Mouse (Mus musculus): ENCODE measurements around the gene Slc9a8. TPM values are rescaled to one million over a fixed set of nuclear protein-coding genes. Genes with fewer than 3 reads are reported as not detected.
A peak's percentile ranks its signal among the peaks of the same experiment; 100 is the strongest.

Slc9a8 gene
- polyA plus RNA-seq, 1 experiment from 2014 or later, result 20.7 TPM

- WGBS, result 86% methylated on average over 7 of the region's 7 CpGs
- no peak overlapping the region for H3K4me2 ChIP-seq (replicated peaks; ENCODE audit: low read depth, low read length)
- H3K9me3 ChIP-seq (ENCODE audit: low read length), result no peaks in the 10 kb centered on the region
- no peaks in the 10 kb centered on the region for H3K27me3 ChIP-seq (ENCODE audit: insufficient read depth, low read length)
- H3K4me1 ChIP-seq (ENCODE audit: insufficient read depth, low read length), result peaks cover 3% of the 10 kb centered on the region; the same call in 1 of the 2 replicates
- ATAC-seq (ENCODE audit: low FRiP score, low TSS enrichment), result no peak
- no peak overlapping the region for H3K9ac ChIP-seq (replicated peaks; ENCODE audit: low read length)
- H3K27ac ChIP-seq (ENCODE audit: low read length), result no peak overlapping the region
- H3K36me3 ChIP-seq (ENCODE audit: insufficient read depth, low read length), result peaks cover 24% of the 10 kb centered on the region
- no peak overlapping the region for H3K4me3 ChIP-seq (ENCODE audit: low read length)
Measured at GRCm38 (mm10) chr2:167485501-167486377, 64.2 kb downstream of the Slc9a8 start.

GRCm38 (mm10) chr2:167486573-167486972 lies 65.1 kb downstream of the Slc9a8 start:
- H3K4me3 ChIP-seq (ENCODE audit: low read length), result no peak overlapping the region
- H3K27me3 ChIP-seq (ENCODE audit: insufficient read depth, low read length), result no peaks in the 10 kb centered on the region
- no peak overlapping the region for H3K27ac ChIP-seq (ENCODE audit: low read length)
- peaks cover 24% of the 10 kb centered on the region for H3K36me3 ChIP-seq (ENCODE audit: insufficient read depth, low read length)
- H3K9me3 ChIP-seq (ENCODE audit: low read length), result no peaks in the 10 kb centered on the region
- no peak overlapping the region for H3K9ac ChIP-seq (replicated peaks; ENCODE audit: low read length)
- H3K4me2 ChIP-seq (replicated peaks; ENCODE audit: low read depth, low read length), result no peak overlapping the region
- peaks cover 9% of the 10 kb centered on the region for H3K4me1 ChIP-seq (ENCODE audit: insufficient read depth, low read length)
- ATAC-seq (ENCODE audit: low FRiP score, low TSS enrichment), result no peak
- WGBS, result 87% methylated on average over 4 of the region's 4 CpGs

- no peaks in the 10 kb centered on the region for H3K9me3 ChIP-seq (ENCODE audit: low read length)
- no peaks in the 10 kb centered on the region for H3K27me3 ChIP-seq (ENCODE audit: insufficient read depth, low read length)
- H3K4me3 ChIP-seq (ENCODE audit: low read length), result no peak overlapping the region
- peaks cover 14% of the 10 kb centered on the region for H3K4me1 ChIP-seq (ENCODE audit: insufficient read depth, low read length)
- 75% methylated on average over 6 of the region's 6 CpGs for WGBS
- no peak overlapping the region for H3K27ac ChIP-seq (ENCODE audit: low read length)
- H3K9ac ChIP-seq (replicated peaks; ENCODE audit: low read length), result no peak overlapping the region
- peaks cover 19% of the 10 kb centered on the region for H3K36me3 ChIP-seq (ENCODE audit: insufficient read depth, low read length)
- ATAC-seq (ENCODE audit: low FRiP score, low TSS enrichment), result no peak
- H3K4me2 ChIP-seq (replicated peaks; ENCODE audit: low read depth, low read length), result no peak overlapping the region
Measured at GRCm38 (mm10) chr2:167487551-167487950, 66.0 kb downstream of the Slc9a8 start.

- H3K4me3 ChIP-seq (ENCODE audit: low read length), result no peak overlapping the region
- peaks cover 14% of the 10 kb centered on the region for H3K4me1 ChIP-seq (ENCODE audit: insufficient read depth, low read length)
- H3K36me3 ChIP-seq (ENCODE audit: insufficient read depth, low read length), result peaks cover 17% of the 10 kb centered on the region
- ATAC-seq (ENCODE audit: low FRiP score, low TSS enrichment), result no peak
- H3K9me3 ChIP-seq (ENCODE audit: low read length), result no peaks in the 10 kb centered on the region
- no peak overlapping the region for H3K9ac ChIP-seq (replicated peaks; ENCODE audit: low read length)
- WGBS, result 82% methylated on average over 6 of the region's 6 CpGs
- H3K27ac ChIP-seq (ENCODE audit: low read length), result no peak overlapping the region
- no peak overlapping the region for H3K4me2 ChIP-seq (replicated peaks; ENCODE audit: low read depth, low read length)
- H3K27me3 ChIP-seq (ENCODE audit: insufficient read depth, low read length), result no peaks in the 10 kb centered on the region
Measured at GRCm38 (mm10) chr2:167487994-167488393, 66.5 kb downstream of the Slc9a8 start.

GRCm38 (mm10) chr2:167490813-167491525 lies 69.5 kb downstream of the Slc9a8 start:
- H3K36me3 ChIP-seq (ENCODE audit: insufficient read depth, low read length), result 0 out of 2 replicates have a peak, but pooled peaks cover 3% of the 10 kb centered on the region
- H3K9ac ChIP-seq (replicated peaks; ENCODE audit: low read length), result peak overlapping the region; percentile 95
- no peak for ATAC-seq (ENCODE audit: low FRiP score, low TSS enrichment)
- WGBS, result 80% methylated on average over 4 of the region's 4 CpGs
- no peaks in the 10 kb centered on the region for H3K27me3 ChIP-seq (ENCODE audit: insufficient read depth, low read length)
- H3K9me3 ChIP-seq (ENCODE audit: low read length), result no peaks in the 10 kb centered on the region
- H3K4me2 ChIP-seq (replicated peaks; ENCODE audit: low read depth, low read length), result no peak overlapping the region
- peak overlapping the region; percentile 100; the same call in 1 of the 2 replicates for H3K4me3 ChIP-seq (ENCODE audit: low read length)
- H3K4me1 ChIP-seq (ENCODE audit: insufficient read depth, low read length), result peaks cover 20% of the 10 kb centered on the region
- no peak overlapping the region for H3K27ac ChIP-seq (ENCODE audit: low read length)

GRCm38 (mm10) chr2:167491757-167492708 lies 70.5 kb downstream of the Slc9a8 start, which contains the start of gene Rnf114:
Gene Rnf114, plus strand, starts transcription at chr2:167492645.
- ATAC-seq (ENCODE audit: low FRiP score, low TSS enrichment), result peak; percentile 13; the same call in 1 of the 2 replicates
- H3K36me3 ChIP-seq (ENCODE audit: insufficient read depth, low read length), result 0 out of 2 replicates have a peak, but pooled peaks cover 3% of the 10 kb centered on the region
- WGBS, result 2% methylated on average over 52 of the region's 52 CpGs
- H3K4me3 ChIP-seq (ENCODE audit: low read length), result peak within 1 kb of the TSS; percentile 100
- H3K9ac ChIP-seq (replicated peaks; ENCODE audit: low read length), result peak within 1 kb of the TSS; percentile 95
- H3K9me3 ChIP-seq (ENCODE audit: low read length), result no peaks in the 10 kb centered on the region
- no peaks in the 10 kb centered on the region for H3K27me3 ChIP-seq (ENCODE audit: insufficient read depth, low read length)
- H3K27ac ChIP-seq (ENCODE audit: low read length), result peak within 1 kb of the TSS; percentile 99
- peaks cover 20% of the 10 kb centered on the region for H3K4me1 ChIP-seq (ENCODE audit: insufficient read depth, low read length)
- H3K4me2 ChIP-seq (replicated peaks; ENCODE audit: low read depth, low read length), result peak within 1 kb of the TSS; percentile 97

- under 1% methylated on average over 63 of the region's 63 CpGs for WGBS
Measured at GRCm38 (mm10) chr2:167492713-167493636, 71.5 kb downstream of the Slc9a8 start, which contains the start of gene Spata2. Gene Spata2, minus strand, starts transcription at chr2:167492887.

GRCm38 (mm10) chr2:167496437-167496836 lies 74.9 kb downstream of the Slc9a8 start:
- no peak overlapping the region for H3K4me3 ChIP-seq (ENCODE audit: low read length)
- ATAC-seq (ENCODE audit: low FRiP score, low TSS enrichment), result no peak

More at GRCm38 (mm10) chr2:167492713-167493636, 71.5 kb downstream of the Slc9a8 start, which contains the start of gene Spata2:
- no peaks in the 10 kb centered on the region for H3K9me3 ChIP-seq (ENCODE audit: low read length)
- peak within 1 kb of the TSS; percentile 99 for H3K27ac ChIP-seq (ENCODE audit: low read length)
- ATAC-seq (ENCODE audit: low FRiP score, low TSS enrichment), result peak; percentile 88
- peak within 1 kb of the TSS; percentile 100 for H3K4me3 ChIP-seq (ENCODE audit: low read length)
- H3K36me3 ChIP-seq (ENCODE audit: insufficient read depth, low read length), result 0 out of 2 replicates have a peak, but pooled peaks cover 3% of the 10 kb centered on the region
- H3K4me2 ChIP-seq (replicated peaks; ENCODE audit: low read depth, low read length), result peak within 1 kb of the TSS; percentile 97
- peaks cover 20% of the 10 kb centered on the region for H3K4me1 ChIP-seq (ENCODE audit: insufficient read depth, low read length)
- no peaks in the 10 kb centered on the region for H3K27me3 ChIP-seq (ENCODE audit: insufficient read depth, low read length)
- H3K9ac ChIP-seq (replicated peaks; ENCODE audit: low read length), result peak within 1 kb of the TSS; percentile 95

More at GRCm38 (mm10) chr2:167496437-167496836, 74.9 kb downstream of the Slc9a8 start:
- WGBS, result 87% methylated on average over 7 of the region's 7 CpGs
- Histone ChIP-seq H3K27ac (ENCODE audit: low read length) (no peak overlapping the region), H3K27me3 (ENCODE audit: insufficient read depth, low read length) (no peaks in the 10 kb centered on the region), H3K36me3 (ENCODE audit: insufficient read depth, low read length) (no peaks in the 10 kb centered on the region), H3K4me1 (ENCODE audit: insufficient read depth, low read length) (peaks cover 13% of the 10 kb centered on the region), H3K9me3 (ENCODE audit: low read length) (no peaks in the 10 kb centered on the region), H3K9ac (replicated peaks; ENCODE audit: low read length) (no peak overlapping the region), H3K4me2 (replicated peaks; ENCODE audit: low read depth, low read length) (no peak overlapping the region)
